Mouse (Mus musculus): ENCODE measurements around the gene Fkbp15.

DNA sequence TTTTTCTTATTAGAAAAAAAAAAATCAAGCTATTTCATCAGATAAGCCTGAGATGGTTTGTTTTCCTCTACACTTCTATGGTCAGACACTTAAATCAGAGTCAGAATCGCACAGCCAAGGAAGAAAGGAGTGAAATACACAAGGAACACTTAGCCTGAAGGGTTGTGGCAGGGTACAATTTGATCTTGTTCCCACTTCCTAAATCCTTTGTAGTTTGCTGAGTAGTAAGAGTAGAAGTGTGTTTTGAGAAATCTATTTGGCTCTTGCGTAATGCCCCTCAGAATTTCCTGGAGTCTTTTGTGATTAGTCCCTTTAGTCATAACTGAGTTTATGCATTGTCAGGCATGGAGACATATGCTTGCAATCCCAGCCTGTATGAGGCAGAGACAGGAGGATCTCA is 11.0 kb downstream of the Fkbp15 start:
- TF ChIP-seq TAL1 (IDR thresholded peaks at IDR 0.05; ENCODE audit: low read length) (no peak), GATA1 (IDR thresholded peaks at IDR 0.05; ENCODE audit: low read length) (no peak)
